Mouse (Mus musculus): ENCODE results near the gene Tbc1d25. TPM values are rescaled to one million over a fixed set of nuclear protein-coding genes. Genes with fewer than 3 reads are reported as not detected.

Tbc1d25 gene
- total RNA-seq, 2 experiments from 2014 or later: 4.0 to 4.3 TPM

Other genes with a start within 250 kb of the Tbc1d25 start
- gene Eras, start 247.6 kb downstream of the Tbc1d25 start, total RNA-seq (2021): not detected
- 10 to 100 TPM; 10.4 to 11.3 TPM for gene Hdac6, start 228.3 kb downstream of the Tbc1d25 start, total RNA-seq (2021)
- not detected for gene Gata1, start 198.1 kb downstream of the Tbc1d25 start, total RNA-seq (2021)
- not detected for gene Glod5, start 157.7 kb downstream of the Tbc1d25 start, total RNA-seq (2021)
- 1 to 10 TPM; 4.0 to 4.5 TPM for gene Suv39h1, start 101.4 kb downstream of the Tbc1d25 start, total RNA-seq (2021)
- 1 to 10 TPM; 1.5 to 3.5 TPM for gene Was, start 85.7 kb downstream of the Tbc1d25 start, total RNA-seq (2021)
- gene Wdr13, start 43.3 kb downstream of the Tbc1d25 start, total RNA-seq (2021): 10 to 100 TPM; 34.0 to 39.1 TPM
- gene Rbm3, start 30.3 kb downstream of the Tbc1d25 start, total RNA-seq (2021): 10 to 100 TPM; 49.9 to 88.3 TPM
- 10 to 100 TPM; 17.7 to 20.0 TPM for gene Ebp, start 17.3 kb upstream of the Tbc1d25 start, total RNA-seq (2021)
- 1 to 10 TPM; 2.0 to 3.0 TPM for gene Porcn, start 30.3 kb upstream of the Tbc1d25 start, total RNA-seq (2021)
- gene Ftsj1, start 76.2 kb upstream of the Tbc1d25 start, total RNA-seq (2021): 10 to 100 TPM in 1 of 2 experiments, 1 to 10 TPM in 1; 9.8 to 12.2 TPM
- gene Slc38a5, start 95.0 kb upstream of the Tbc1d25 start, total RNA-seq (2021): under 1 TPM; 0.36 to 0.67 TPM
- not detected for gene Ssxb10, start 151.2 kb upstream of the Tbc1d25 start, total RNA-seq (2021)
- gene Ssxb9, start 190.8 kb upstream of the Tbc1d25 start, total RNA-seq (2021): not detected
- not detected for gene Ssxb1, start 237.1 kb upstream of the Tbc1d25 start, total RNA-seq (2021)

Data from heart, adult 18-20 months (tissue).